Mouse (Mus musculus) intestine, embryonic 14.5 days (tissue): ENCODE data around the gene Lpxn. TPM values are rescaled to one million over a fixed set of nuclear protein-coding genes. Genes with fewer than 3 reads are reported as not detected.

Source experiments
- ATAC-seq: fragments of 200-750 bp; cut with Nextera tagmentation; replicated peaks from 2 replicates; pipeline ENCODE4 v1.8.0; 2017; ENCODE audit warnings: low read depth, moderate number of reproducible peaks, moderate TSS enrichment, moderate library complexity; ENCODE audit not compliant: low FRiP score, low TSS enrichment
- DNase-seq: peaks from one replicate; pipeline ENCODE4 v3.0.0-alpha.2; 2018; ENCODE audit warnings: low spot score
- H3K27ac ChIP-seq: fragments of 300-500 bp; sonication (generic); 2 replicates; pipeline ENCODE4 v1.5.1; 2014; ENCODE audit warnings: low read depth, mild to moderate bottlenecking, control low read depth
- H3K27me3 ChIP-seq: fragments of 300-500 bp; sonication (generic); replicated peaks from 2 replicates; pipeline ENCODE4 v1.6.1; 2014; ENCODE audit warnings: low read length, control low read depth; ENCODE audit not compliant: control insufficient read depth, insufficient read depth
- H3K36me3 ChIP-seq: fragments of 300-500 bp; sonication (generic); 2 replicates; pipeline ENCODE4 v1.6.1; 2014; ENCODE audit warnings: low read length, control low read depth; ENCODE audit not compliant: control insufficient read depth, insufficient read depth
- H3K4me1 ChIP-seq: fragments of 300-500 bp; sonication (generic); replicated peaks from 2 replicates; pipeline ENCODE4 v1.6.1; 2014; ENCODE audit warnings: low read length, control low read depth, mixed read lengths; ENCODE audit not compliant: control insufficient read depth, insufficient read depth
- H3K4me2 ChIP-seq: fragments of 300-500 bp; sonication (generic); 2 replicates; pipeline ENCODE4 v1.6.1; 2014; ENCODE audit warnings: low read length
- H3K4me3 ChIP-seq: fragments of 300-500 bp; sonication (generic); 2 replicates; pipeline ENCODE4 v1.5.1; 2014; ENCODE audit warnings: low read depth, low read length, control low read depth, mixed read lengths
- H3K9ac ChIP-seq: fragments of 300-500 bp; sonication (generic); 2 replicates; pipeline ENCODE4 v1.6.1; 2014; ENCODE audit warnings: mild to moderate bottlenecking, low read length
- H3K9me3 ChIP-seq: fragments of 300-500 bp; sonication (generic); 2 replicates; pipeline ENCODE4 v1.6.1; 2016; ENCODE audit warnings: low read length, control low read depth; ENCODE audit not compliant: control insufficient read depth
- WGBS: fragments of 180-500 bp; shearing (Covaris S2); extraction: QIAGEN DNeasy Blood & Tissue Kit; methylation state at CpG from one replicate; pipeline ENCODE4 v1.1.7; 2014; 5-methylcytosine and 5-hydroxymethylcytosine counted together
- polyA plus RNA-seq: library from polyadenylated mRNA; unstranded; fragments of >200 nt; fragmentation: Nextera tagmentation; extraction: Ambion mirVana; gene quantifications from 2 replicates; pipeline ENCODE4 v1.2.1, GENCODE M21; 2014

Gene Lpxn
- 2.3 TPM in 2 replicates for polyA plus RNA-seq

DNA sequence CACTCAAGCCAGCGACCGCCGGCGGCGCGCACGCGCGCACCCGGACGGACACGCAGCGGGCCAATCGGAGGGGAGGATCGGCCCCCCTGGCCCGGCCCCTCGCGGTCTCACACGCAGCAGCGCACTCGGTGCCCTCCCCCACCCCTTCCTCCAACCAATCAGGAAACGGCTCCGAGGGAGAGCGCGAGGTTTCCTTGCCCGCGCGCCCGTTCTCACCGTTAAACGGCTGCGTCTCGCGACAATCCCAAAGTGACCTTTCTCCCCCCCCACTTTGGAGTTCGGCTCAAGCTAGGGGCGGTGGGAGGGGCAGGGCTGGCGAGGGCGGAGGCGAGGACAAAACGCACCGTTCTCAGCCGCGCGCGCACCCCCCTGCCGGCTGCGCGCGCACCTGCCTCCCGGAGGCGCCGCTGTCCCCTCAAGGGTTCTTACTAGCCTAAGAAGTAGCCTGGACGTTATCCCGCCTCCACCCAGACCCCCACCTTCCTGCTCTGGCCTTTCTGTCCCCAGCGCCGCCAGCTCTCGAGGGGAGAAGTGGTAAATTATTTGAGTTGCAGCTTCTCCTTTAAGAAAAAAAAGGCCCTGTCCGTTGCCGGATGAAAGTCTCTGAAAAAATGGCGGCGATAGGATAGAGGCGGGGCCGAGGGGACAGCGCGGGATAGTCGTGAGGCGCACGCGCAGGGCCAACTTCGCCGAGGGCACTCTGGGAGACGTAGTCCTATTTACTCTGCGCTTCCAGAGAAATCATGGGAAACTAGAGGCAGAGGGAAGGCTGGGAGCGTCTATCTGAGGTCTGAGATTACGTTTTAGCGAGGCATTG, at the start of gene Lpxn, which contains the start of gene Zfp91:
Gene Lpxn, plus strand, starts transcription at position 683 of the 817 bp plus-strand sequence.
Gene Zfp91, minus strand, starts transcription at position 616 of the 817 bp plus-strand sequence.
- H3K9me3 ChIP-seq, result no peaks in the 10 kb centered on the region
- ATAC-seq (peak; percentile 95), DNase-seq (peak; percentile 94)
- peaks cover 8% of the 10 kb centered on the region; the same call in 1 of the 2 replicates for H3K4me1 ChIP-seq
- H3K27me3 ChIP-seq, result no peaks in the 10 kb centered on the region
- H3K4me3 ChIP-seq, result peak within 1 kb of the TSS; percentile 89
- no peaks in the 10 kb centered on the region for H3K36me3 ChIP-seq
- under 1% methylated on average over 62 of the region's 76 CpGs for WGBS
- peak within 1 kb of the TSS; percentile 98 for H3K9ac ChIP-seq
- peak within 1 kb of the TSS; percentile 82 for H3K4me2 ChIP-seq
- H3K27ac ChIP-seq, result peak within 1 kb of the TSS; percentile 100

DNA sequence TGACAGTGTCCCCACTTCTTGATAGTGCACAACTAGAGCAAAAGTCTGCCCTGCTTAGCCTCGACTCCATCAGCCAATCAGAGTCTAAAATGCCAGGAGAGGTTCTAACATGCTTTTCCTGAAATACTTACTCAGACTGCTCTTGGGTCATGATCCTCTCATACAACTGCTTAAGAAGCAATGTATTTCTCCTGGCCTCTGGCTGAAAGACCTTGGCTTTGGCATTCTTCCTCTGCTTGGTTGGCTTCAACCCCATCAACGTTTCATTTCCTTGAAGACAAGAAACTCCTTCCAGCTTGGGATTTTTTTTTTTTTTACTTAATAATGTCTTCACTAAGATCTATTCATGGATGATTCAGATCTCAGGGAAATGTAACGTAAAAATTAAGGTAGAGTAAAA, 39.7 kb upstream of the Lpxn start:
- H3K27me3 ChIP-seq, result no peaks in the 10 kb centered on the region
- H3K4me2 ChIP-seq, result no peak overlapping the region
- H3K9ac ChIP-seq, result no peak overlapping the region
- DNase-seq (no peak), ATAC-seq (no peak)
- no peaks in the 10 kb centered on the region for H3K9me3 ChIP-seq
- H3K36me3 ChIP-seq, result no peaks in the 10 kb centered on the region
- H3K4me1 ChIP-seq, result no peaks in the 10 kb centered on the region
- WGBS, result 80% methylated on average over 3 of the region's 3 CpGs
- H3K4me3 ChIP-seq, result no peak overlapping the region
- H3K27ac ChIP-seq, result no peak overlapping the region

DNA sequence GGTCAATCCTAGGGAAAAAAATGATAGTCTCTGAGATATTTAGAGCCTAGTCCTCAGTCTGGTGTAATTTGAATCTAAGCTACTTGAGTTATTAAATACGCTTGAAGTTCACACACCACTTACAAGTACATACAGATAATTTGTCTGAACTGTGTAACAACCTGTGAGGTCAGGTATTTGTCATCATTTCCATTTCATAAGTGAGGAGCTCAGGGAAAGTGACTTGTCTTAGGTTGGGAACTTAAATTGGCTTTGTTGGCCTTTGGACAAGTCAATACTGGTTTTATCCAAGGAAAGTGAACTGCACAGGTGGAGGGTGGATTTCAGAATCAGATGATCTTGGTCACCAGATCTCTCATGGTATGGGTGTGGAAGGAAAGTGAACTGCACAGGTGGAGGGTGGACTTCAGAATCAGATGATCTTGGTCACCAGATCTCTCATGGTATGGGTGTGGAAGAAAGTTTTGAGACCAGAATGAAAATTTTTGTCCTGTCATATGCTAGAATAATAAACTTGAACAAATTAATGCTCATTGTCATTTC, 37.0 kb upstream of the Lpxn start:
- no peak overlapping the region for H3K4me2 ChIP-seq
- H3K27ac ChIP-seq, result no peak overlapping the region
- ATAC-seq, result no peak

DNA sequence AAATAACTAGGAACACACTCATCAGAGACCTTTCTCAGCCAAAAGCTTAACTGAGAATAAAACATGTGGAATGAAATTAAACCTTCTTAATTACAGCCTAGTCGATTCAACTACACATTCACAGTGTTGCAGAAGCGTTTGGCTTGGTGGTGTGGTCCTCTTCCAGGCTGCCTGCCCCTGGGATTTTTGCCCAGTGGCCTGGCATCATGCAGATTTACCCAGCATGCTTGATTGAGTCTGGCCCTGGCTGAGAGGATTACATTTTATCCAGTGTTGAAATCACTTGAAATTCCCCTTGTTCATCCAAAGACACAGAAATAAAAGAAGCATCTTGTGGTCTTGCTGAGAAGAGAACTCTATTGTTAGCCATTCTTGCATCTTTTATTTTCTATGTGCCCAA, 36.3 kb upstream of the Lpxn start:
- Histone ChIP-seq H3K9ac (no peak overlapping the region), H3K9me3 (no peaks in the 10 kb centered on the region)

More for the DNA sequence above, 37.0 kb upstream of the Lpxn start:
- DNase-seq, result no peak
- no peaks in the 10 kb centered on the region for H3K4me1 ChIP-seq
- no peak overlapping the region for H3K4me3 ChIP-seq
- peaks cover 16% of the 10 kb centered on the region for H3K36me3 ChIP-seq
- H3K27me3 ChIP-seq, result no peaks in the 10 kb centered on the region
- no peaks in the 10 kb centered on the region for H3K9me3 ChIP-seq
- 86% methylated on average over 1 of the region's 1 CpGs for WGBS
- no peak overlapping the region for H3K9ac ChIP-seq

DNA sequence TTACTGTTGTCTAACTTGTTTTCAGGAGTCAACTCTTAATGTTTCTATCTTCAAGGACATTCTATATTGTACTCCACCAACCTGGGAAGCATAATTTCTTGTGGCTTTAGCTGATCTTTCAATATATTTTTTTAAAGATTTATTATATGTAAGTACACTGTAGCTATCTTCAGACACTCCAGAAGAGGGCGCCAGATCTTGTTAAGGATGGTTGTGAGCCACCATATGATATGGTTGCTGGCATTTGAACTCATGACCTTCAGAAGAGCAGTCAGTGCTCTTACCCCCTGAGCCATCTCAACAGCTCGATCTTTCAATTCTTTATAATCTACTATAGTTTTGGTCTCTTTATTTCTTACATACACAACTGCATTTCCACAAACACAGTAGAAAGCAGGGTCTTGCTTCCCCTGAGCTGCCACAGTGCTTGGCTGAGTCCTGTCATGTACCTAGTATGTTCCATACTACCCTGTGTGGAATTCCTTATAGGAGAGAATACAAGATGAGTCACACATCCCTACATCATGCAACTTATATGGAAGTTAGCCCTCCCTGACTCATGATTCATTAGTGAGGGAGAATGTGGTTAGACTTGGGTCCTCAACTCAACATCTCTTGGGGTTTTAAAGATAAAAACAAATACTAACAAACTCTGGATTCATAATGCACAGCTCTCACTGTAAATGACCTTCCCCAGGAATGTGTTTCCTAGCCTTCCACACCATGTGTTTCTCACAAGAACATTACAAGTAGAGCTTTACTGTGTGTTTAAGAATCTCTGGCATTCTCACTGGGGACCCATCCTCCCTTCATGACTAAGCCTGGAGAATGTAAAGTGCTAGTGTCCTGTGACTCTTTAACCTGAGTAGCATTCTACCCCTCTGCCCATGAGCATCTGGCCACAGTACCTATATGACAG, 33.5 kb upstream of the Lpxn start:
- WGBS, result 58% methylated on average over 2 of the region's 2 CpGs
- ATAC-seq, result no peak
- no peaks in the 10 kb centered on the region for H3K27me3 ChIP-seq

More for the DNA sequence above, 36.3 kb upstream of the Lpxn start:
- Histone ChIP-seq H3K4me1 (no peaks in the 10 kb centered on the region), H3K4me3 (no peak overlapping the region), H3K36me3 (peaks cover 22% of the 10 kb centered on the region), H3K27ac (no peak overlapping the region), H3K4me2 (no peak overlapping the region), H3K27me3 (no peaks in the 10 kb centered on the region)
- 78% methylated on average over 2 of the region's 2 CpGs for WGBS
- DNase-seq (no peak), ATAC-seq (no peak)

DNA sequence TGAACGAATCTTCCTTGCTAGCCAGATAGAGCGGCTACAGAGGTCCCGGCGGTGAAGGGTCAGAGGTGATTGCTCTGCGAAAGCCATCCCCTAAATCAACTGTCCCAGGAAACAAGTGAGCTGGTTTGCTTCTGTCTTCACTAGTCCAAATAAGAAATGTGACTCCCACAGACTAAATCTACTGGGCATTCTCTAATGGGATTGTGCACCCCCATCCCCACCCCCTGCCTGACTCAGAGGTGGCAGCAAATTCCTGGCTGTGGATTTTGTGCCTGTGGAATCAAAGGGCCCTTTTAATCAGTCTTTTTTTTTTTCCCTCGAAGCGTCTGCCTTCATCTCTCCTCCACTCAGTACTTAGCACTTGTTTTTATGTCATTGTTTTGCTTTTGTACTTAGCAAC, 30.7 kb upstream of the Lpxn start, which contains the start of gene Cntf:
Gene Cntf, minus strand, starts transcription at position 325 of the 400 bp plus-strand sequence.
- DNase-seq, result no peak
- H3K27ac ChIP-seq, result no peak within 1 kb of the TSS
- H3K4me2 ChIP-seq, result no peak within 1 kb of the TSS
- H3K9ac ChIP-seq, result no peak within 1 kb of the TSS
- H3K4me1 ChIP-seq, result no peaks in the 10 kb centered on the region
- peaks cover 65% of the 10 kb centered on the region for H3K36me3 ChIP-seq
- 48% methylated on average over 7 of the region's 7 CpGs for WGBS
- no peaks in the 10 kb centered on the region for H3K9me3 ChIP-seq
- no peak within 1 kb of the TSS for H3K4me3 ChIP-seq
- no peaks in the 10 kb centered on the region for H3K27me3 ChIP-seq
- no peak for ATAC-seq

More for the DNA sequence above, 33.5 kb upstream of the Lpxn start:
- DNase-seq, result no peak
- H3K27ac ChIP-seq, result no peak overlapping the region
- H3K36me3 ChIP-seq, result peaks cover 38% of the 10 kb centered on the region
- H3K4me2 ChIP-seq, result no peak overlapping the region
- H3K4me1 ChIP-seq, result no peaks in the 10 kb centered on the region
- no peaks in the 10 kb centered on the region for H3K9me3 ChIP-seq
- H3K4me3 ChIP-seq, result no peak overlapping the region
- no peak overlapping the region for H3K9ac ChIP-seq

DNA sequence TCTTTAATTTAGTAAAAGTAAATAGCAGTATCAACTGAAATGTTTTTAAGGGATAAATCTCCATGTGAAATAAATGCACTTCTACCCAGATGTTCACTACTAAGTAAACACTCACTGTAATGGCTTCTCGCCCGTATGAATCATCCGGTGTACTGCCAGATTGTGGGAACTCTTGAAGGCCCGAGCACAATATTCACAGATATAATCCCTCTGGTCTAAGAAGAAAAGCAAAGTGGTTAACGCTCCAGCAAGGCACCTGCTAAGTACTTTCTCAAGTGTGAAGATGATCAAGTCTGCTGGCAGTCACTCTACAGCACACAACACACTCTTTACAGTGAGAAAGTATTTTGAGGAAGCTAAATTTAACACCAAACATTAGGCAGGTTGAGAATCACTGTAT, 25.1 kb upstream of the Lpxn start:
- Histone ChIP-seq H3K4me3 (no peak overlapping the region), H3K27ac (no peak overlapping the region), H3K27me3 (no peaks in the 10 kb centered on the region), H3K9me3 (no peaks in the 10 kb centered on the region), H3K36me3 (peaks cover 76% of the 10 kb centered on the region), H3K4me1 (no peaks in the 10 kb centered on the region), H3K4me2 (no peak overlapping the region), H3K9ac (no peak overlapping the region)
- ATAC-seq, result no peak
- 71% methylated on average over 5 of the region's 5 CpGs for WGBS
- no peak for DNase-seq

DNA sequence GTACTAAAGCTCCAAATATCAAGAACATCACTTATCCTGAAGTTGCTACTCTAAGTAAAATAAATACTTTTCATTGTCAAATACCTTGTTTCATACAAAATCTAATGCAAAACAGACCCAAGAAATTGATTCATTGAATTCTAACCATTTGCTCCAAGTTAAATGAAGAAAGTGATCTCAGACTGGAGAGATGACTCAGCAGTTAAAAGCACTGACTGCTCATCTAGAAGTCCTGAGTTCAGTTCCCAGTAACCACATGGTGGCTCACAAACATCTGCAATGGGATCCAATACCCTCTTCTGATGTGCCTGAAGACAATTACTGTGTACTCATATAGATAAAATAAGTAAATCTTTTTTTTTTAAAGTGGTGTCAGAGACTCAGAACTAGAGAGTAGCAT, 15.6 kb upstream of the Lpxn start:
- no peak overlapping the region for H3K4me2 ChIP-seq
- DNase-seq (no peak), ATAC-seq (no peak)
- H3K4me1 ChIP-seq, result no peaks in the 10 kb centered on the region
- no peaks in the 10 kb centered on the region for H3K9me3 ChIP-seq
- H3K27ac ChIP-seq, result no peak overlapping the region
- H3K9ac ChIP-seq, result no peak overlapping the region
- no peaks in the 10 kb centered on the region for H3K27me3 ChIP-seq
- peaks cover 29% of the 10 kb centered on the region for H3K36me3 ChIP-seq
- no peak overlapping the region for H3K4me3 ChIP-seq
